Mouse (Mus musculus) liver, postnatal 0 days (tissue): ENCODE measurements around the gene Apba3. TPM values are rescaled to one million over a fixed set of nuclear protein-coding genes. Genes with fewer than 3 reads are reported as not detected.
A peak's percentile ranks its signal among the peaks of the same experiment; 100 is the strongest.

Experiments
- ATAC-seq: fragments of 200-750 bp; cut with Nextera tagmentation; 2 replicates; pipeline ENCODE4 v1.8.0; 2017; ENCODE audit warnings: mild to moderate bottlenecking, moderate library complexity
- DNase-seq: peaks from one replicate; pipeline ENCODE4 v3.0.0-alpha.2; 2016
- H3K27ac ChIP-seq: fragments of 300-500 bp; sonication (generic); 2 replicates; pipeline ENCODE4 v1.5.1; 2014; ENCODE audit warnings: antibody characterized with exemption, moderate library complexity, mild to moderate bottlenecking, low read depth
- H3K27me3 ChIP-seq: fragments of 300-500 bp; sonication (generic); 2 replicates; pipeline ENCODE4 v1.6.1; 2014; ENCODE audit warnings: low read length, control low read depth, mixed read lengths; ENCODE audit not compliant: insufficient read depth
- H3K36me3 ChIP-seq: fragments of 300-500 bp; sonication (generic); replicated peaks from 2 replicates; pipeline ENCODE4 v1.6.1; 2014; ENCODE audit warnings: mild to moderate bottlenecking, control low read depth, low read length, moderate library complexity, mixed read lengths; ENCODE audit not compliant: insufficient read depth
- H3K4me1 ChIP-seq: fragments of 300-500 bp; sonication (generic); 2 replicates; pipeline ENCODE4 v1.6.1; 2014; ENCODE audit warnings: antibody characterized with exemption, mild to moderate bottlenecking, control low read depth; ENCODE audit not compliant: insufficient read depth
- H3K4me2 ChIP-seq: fragments of 300-500 bp; sonication (generic); 2 replicates; pipeline ENCODE4 v1.6.1; 2014; ENCODE audit warnings: low read depth, mild to moderate bottlenecking, low read length, moderate library complexity, mixed read lengths
- H3K4me3 ChIP-seq: fragments of 300-500 bp; sonication (generic); 2 replicates; pipeline ENCODE4 v1.5.1; 2014; ENCODE audit warnings: low read depth, low read length
- H3K9ac ChIP-seq: fragments of 300-500 bp; sonication (generic); replicated peaks from 2 replicates; pipeline ENCODE4 v1.6.1; 2014; ENCODE audit warnings: mild to moderate bottlenecking, moderate library complexity
- H3K9me3 ChIP-seq: fragments of 300-500 bp; sonication (generic); 2 replicates; pipeline ENCODE4 v1.6.1; 2016; ENCODE audit warnings: mild to moderate bottlenecking, control low read depth, low read length, mixed read lengths
- CTCF ChIP-seq: sonication (generic); IDR thresholded peaks from 2 replicates; pipeline ENCODE4 v1.5.1; 2016; ENCODE audit warnings: antibody characterized with exemption, low read depth
- EP300 ChIP-seq: IDR thresholded peaks from 2 replicates; pipeline ENCODE4 v1.6.1; 2016; ENCODE audit warnings: antibody characterized with exemption, low read depth, mild to moderate bottlenecking
- WGBS: fragments of 180-500 bp; shearing (Covaris S2); extraction: QIAGEN DNeasy Blood & Tissue Kit; methylation state at CpG from one replicate; pipeline ENCODE4 v1.1.7; 2014; ENCODE audit not compliant: insufficient replicate concordance; 5-methylcytosine and 5-hydroxymethylcytosine counted together
- polyA plus RNA-seq: library from polyadenylated mRNA; unstranded; fragments of >200 nt; fragmentation: Nextera tagmentation; extraction: Ambion mirVana; gene quantifications from 2 replicates; pipeline ENCODE4 v1.2.1, GENCODE M21; 2015

Gene Apba3
- polyA plus RNA-seq, 1 experiment from 2014 or later = 23.2 TPM

DNA sequence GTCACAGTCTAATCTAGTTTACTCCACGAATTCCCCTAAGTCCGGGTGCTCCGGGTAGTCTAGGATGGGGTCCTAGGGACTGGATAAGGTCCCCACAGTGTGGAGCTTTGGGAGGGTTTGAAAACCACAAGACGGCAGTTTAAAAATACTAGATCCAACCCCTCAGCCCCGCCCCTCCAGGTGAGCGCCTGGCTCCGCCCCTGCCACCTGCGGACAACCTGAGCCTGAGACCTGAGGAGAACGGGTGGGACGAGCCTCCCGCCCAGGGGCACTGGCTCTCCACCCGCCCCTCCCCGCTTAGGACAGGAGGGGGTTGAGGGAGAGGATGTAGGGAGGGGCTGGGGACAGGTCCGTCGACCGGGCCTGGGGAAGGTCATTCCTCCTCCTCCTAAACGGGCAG is 18.0 kb downstream of the Apba3 start:
- no peaks in the 10 kb centered on the region for H3K36me3 ChIP-seq
- H3K27ac ChIP-seq = no peak overlapping the region
- H3K9ac ChIP-seq = no peak overlapping the region
- peaks cover 17% of the 10 kb centered on the region for H3K27me3 ChIP-seq
- no peak for ATAC-seq
- TF ChIP-seq CTCF (no peak), EP300 (no peak)
- H3K4me3 ChIP-seq = peak overlapping the region; percentile 41; the same call in 1 of the 2 replicates
- H3K9me3 ChIP-seq = no peaks in the 10 kb centered on the region
- WGBS = 21% methylated on average over 17 of the region's 17 CpGs
- H3K4me1 ChIP-seq = peaks cover 13% of the 10 kb centered on the region
- DNase-seq = no peak
- peak overlapping the region; percentile 11; the same call in 1 of the 2 replicates for H3K4me2 ChIP-seq

DNA sequence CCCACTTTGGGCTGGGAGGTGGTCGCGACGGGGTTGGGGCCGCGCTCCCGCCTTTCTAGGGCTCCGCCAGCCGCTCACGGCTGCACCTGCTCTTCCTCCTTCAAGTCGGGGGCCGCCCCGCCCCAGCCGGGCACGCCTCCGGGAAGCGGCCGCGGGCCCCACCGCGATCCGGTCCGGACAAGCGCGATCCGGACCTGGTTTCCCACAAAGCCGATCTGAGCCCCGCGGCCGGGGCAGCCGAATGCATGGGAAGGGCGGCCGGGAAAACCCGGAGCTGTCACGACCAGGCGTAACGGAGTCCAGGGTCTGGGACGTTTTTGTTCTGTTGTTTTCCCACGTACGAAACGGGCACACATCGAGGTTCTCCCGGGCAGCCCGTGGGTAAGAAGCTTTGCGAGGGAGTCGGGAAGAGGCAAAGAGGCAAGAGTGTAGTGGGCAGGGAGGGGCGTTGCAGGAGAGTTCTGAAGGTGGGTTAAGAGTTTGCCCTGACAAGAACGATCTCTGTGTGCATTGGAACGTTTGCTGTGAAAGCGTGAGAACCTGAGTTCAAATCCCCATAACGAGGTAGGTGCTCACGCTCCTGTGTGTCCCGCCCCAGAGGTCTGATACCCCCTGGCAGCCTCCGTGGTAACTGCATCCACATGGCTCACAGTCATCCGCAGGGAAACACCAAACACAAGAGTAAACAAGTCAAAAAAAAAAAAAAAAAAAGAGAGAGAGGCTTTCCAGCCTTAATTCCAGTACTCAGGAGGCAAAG is 19.1 kb downstream of the Apba3 start:
- TF ChIP-seq CTCF = no peak
- no peak for TF ChIP-seq EP300
- Histone ChIP-seq H3K36me3 (no peaks in the 10 kb centered on the region), H3K4me2 (peak overlapping the region; percentile 79), H3K9me3 (no peaks in the 10 kb centered on the region), H3K27me3 (peaks cover 17% of the 10 kb centered on the region), H3K4me3 (peak overlapping the region; percentile 41), H3K27ac (no peak overlapping the region), H3K9ac (peak overlapping the region; percentile 63), H3K4me1 (peaks cover 19% of the 10 kb centered on the region)
- ATAC-seq = peak; percentile 81
- peak; percentile 92 for DNase-seq
- 2% methylated on average over 45 of the region's 54 CpGs for whole genome bisulfite sequencing

DNA sequence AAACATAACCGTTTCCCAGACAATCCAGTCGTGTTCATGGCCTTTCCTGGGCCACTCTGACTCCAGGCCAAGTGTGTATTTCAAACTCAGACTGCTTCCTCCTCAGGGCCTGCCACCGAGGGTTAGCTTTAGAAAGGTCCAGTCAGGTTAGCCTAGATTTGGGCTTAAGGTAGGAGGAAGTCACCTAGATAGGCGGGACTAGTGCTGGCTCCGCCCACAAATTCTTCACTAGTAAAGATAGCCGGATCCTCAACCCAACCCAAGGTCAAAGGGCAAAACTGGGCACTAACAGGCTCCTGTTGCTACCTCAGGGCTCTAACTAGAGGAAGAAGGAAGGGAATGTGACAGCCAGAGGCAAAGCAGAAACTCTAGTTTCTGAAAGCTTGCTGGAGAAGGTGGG is 19.8 kb downstream of the Apba3 start:
- Histone ChIP-seq H3K27me3 (peaks cover 17% of the 10 kb centered on the region), H3K4me1 (peaks cover 25% of the 10 kb centered on the region), H3K9me3 (no peaks in the 10 kb centered on the region), H3K36me3 (no peaks in the 10 kb centered on the region), H3K4me3 (no peak overlapping the region), H3K4me2 (peak overlapping the region; percentile 79), H3K27ac (no peak overlapping the region), H3K9ac (no peak overlapping the region)
- no peak for TF ChIP-seq CTCF
- TF ChIP-seq EP300 = no peak
- DNase-seq = peak; percentile 55
- 33% methylated on average over 6 of the region's 6 CpGs for WGBS
- ATAC-seq = no peak

DNA sequence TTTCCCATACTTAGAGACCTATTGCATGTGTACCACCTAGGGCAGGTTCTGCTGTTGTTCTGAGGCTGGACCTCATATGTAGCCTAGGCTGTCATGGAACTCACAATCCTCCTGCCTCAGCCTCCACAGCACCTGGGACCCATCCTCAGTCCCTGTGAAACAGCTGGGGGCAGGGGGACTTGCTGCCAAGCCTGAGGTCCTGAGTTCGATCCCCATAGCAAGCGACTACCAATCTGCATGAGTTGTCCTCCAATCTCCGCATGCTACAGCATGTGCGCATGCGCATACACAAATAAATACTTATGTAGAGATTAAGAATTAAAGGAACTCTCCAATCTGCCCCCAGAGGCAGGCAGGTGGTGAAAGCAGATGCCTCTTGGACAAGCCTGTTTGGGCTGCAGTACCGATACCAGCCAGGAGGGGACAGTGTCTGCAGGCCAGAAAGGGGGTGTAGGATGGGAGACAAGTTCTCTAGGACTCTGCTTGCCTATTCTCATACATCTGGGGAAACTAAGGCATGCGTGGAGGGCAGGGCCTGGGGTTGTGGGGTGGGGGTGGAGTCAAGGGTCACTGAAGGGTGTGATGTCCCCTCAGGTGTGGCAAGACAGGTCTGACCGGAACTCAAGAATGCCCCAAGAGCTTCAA is 20.9 kb downstream of the Apba3 start:
- H3K4me1 ChIP-seq = peaks cover 29% of the 10 kb centered on the region
- no peak overlapping the region for H3K4me2 ChIP-seq
- TF ChIP-seq CTCF (peak; percentile 97), EP300 (no peak)
- H3K9ac ChIP-seq = no peak overlapping the region
- no peaks in the 10 kb centered on the region for H3K9me3 ChIP-seq
- no peaks in the 10 kb centered on the region for H3K36me3 ChIP-seq
- 66% methylated on average over 8 of the region's 8 CpGs for WGBS
- H3K27ac ChIP-seq = no peak overlapping the region
- H3K4me3 ChIP-seq = no peak overlapping the region
- DNase-seq = peak; percentile 85
- ATAC-seq = no peak
- peaks cover 17% of the 10 kb centered on the region for H3K27me3 ChIP-seq

DNA sequence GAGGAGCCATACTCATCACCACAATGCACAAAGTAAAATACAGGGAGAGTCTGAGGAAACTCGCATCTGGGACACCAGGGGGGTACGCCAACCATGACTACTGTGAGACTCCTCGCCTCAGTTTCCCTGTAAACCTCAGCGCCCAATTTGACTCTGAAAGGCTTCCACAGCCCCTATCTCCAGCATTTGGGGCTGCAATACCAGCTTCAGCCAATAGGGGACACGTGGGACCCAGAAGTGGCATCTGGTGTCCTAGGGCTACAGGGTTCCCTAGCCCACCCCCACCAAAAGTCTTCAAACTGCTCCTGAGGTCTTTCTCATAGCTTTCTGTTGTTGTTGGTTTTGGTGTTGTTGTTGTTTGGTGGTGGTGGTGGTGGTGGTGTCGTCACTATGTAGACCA is 21.8 kb downstream of the Apba3 start:
- Histone ChIP-seq H3K4me2 (no peak overlapping the region), H3K27ac (no peak overlapping the region), H3K4me1 (peaks cover 32% of the 10 kb centered on the region), H3K27me3 (peaks cover 13% of the 10 kb centered on the region), H3K9ac (no peak overlapping the region), H3K9me3 (no peaks in the 10 kb centered on the region), H3K36me3 (no peaks in the 10 kb centered on the region), H3K4me3 (no peak overlapping the region)
- TF ChIP-seq EP300 (no peak), CTCF (peak; percentile 71)
- DNase-seq = peak; percentile 60
- WGBS = 37% methylated on average over 6 of the region's 6 CpGs
- ATAC-seq = no peak

DNA sequence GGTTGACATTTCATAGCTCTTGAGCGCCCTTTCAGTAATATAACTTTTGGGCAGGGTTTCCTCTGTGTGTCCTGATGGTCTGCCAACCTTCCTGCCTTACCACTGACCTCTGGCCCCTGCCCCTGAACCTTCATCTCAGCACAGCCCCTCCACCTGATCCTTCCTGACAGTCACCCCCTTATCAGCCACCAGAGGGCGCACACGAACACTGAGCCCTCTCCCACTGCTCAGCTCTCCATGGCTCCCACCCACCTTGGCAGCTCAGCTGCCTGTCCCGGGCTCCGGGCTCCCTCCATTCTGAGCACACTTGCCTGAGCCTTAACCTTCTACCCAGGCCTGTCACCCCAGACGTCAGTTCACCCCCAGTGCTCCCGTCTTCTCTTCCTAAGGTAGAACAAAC is 22.5 kb downstream of the Apba3 start:
- H3K4me1 ChIP-seq = peaks cover 39% of the 10 kb centered on the region
- H3K36me3 ChIP-seq = no peaks in the 10 kb centered on the region
- ATAC-seq = no peak
- H3K4me3 ChIP-seq = no peak overlapping the region
- peaks cover 7% of the 10 kb centered on the region for H3K27me3 ChIP-seq
- WGBS = 4% methylated on average over 7 of the region's 7 CpGs
- no peaks in the 10 kb centered on the region for H3K9me3 ChIP-seq
- DNase-seq = peak; percentile 72
- H3K9ac ChIP-seq = no peak overlapping the region
- H3K27ac ChIP-seq = no peak overlapping the region
- peak overlapping the region; percentile 42; the same call in 1 of the 2 replicates for H3K4me2 ChIP-seq
- TF ChIP-seq CTCF (peak; percentile 94), EP300 (no peak)
